Mouse (Mus musculus): ENCODE data around the gene Parvg.

DNA sequence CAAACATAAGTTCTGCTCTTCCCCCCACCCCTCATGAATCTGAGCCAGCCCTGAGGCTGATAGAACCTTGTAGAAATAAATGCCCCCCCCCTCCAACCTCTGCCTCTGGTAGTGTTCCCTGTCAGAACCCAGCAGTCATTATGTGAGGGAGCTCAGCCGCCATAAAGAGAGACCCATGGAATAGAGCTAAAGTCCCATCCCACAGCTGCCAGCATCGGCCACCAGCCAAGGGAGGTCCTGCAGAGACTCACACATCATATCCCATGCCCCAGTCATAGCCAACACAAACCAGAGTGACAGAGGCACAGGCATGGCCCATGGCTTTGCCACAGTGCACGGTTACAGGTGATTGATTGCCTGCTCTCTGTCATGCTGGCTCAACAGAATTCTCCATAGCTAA, 40.9 kb downstream of the Parvg start:
- no peak for TF ChIP-seq CTCF (IDR thresholded peaks at IDR 0.05; ENCODE audit: control insufficient read depth, insufficient read depth, insufficient replicate concordance, low read depth, low read length)
- no peak for TF ChIP-seq POLR2A (IDR thresholded peaks at IDR 0.05; ENCODE audit: control insufficient read depth, low read depth, low read length)

Data from testis, adult 2 months (tissue).